Mouse (Mus musculus): ENCODE measurements at regions not wholly inside any gene's neighbourhood (a gene's known extent, or its start where the extent isn't known, plus 50 kb on each side); places are given as distances from the start of the nearest gene placed in this dataset.

DNA sequence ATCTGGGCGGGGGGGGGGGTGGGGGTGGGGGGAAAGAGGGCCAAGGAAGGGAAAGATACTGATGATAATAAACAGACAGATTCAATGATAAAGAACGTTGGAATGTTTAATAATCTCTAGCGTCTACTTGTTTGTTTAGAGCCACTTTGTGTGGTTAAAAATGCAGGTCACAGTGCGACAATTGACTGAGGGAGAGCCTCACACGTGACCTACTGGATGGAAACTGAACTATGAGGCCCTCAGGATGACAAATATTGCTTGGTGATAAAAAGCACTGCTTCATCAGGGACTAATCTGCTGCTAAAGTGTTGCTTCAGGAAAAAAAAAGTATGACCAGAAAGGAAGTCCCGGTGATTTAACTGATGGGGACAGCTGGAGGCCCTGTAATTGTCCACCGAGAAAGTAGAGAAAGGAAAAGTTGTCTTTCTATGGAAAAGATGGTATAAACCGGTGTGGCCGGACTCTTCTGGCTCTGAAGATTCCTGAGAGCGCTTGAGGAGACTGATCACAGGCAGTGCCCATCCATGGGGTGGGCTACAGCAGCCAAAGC is 269.3 kb downstream of the Foxo1 start:
- DNase-seq: no peak

DNA sequence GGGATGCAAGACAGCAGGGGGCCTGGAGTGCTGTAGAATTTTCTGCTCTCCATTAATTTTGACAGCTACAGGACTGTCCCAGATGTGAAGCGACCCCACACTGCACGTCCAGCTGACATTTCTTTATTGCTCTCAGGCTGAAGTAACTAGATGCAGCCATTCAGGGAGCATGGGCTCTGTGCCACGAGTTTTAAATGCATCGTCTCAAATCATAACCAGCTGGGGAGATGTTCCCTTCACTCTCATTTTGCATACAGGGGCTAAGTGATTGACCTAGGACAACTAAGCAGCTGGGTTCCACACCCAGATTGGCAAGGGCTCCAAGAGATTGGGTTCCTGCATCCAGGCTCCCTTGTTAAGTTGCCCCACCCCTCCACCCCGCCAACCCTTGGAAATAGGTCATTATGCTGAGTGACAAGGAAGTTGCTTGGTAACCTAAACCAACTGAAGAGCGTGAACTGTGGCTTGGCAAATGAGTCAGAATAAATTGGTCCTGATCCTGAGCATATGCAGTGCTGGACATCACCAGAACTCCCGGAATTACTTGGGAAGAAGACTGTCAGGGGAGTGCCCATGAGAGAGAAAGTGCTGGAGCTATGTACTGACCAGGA is 267.4 kb downstream of the Foxo1 start:
- DNase-seq: no peak

DNA sequence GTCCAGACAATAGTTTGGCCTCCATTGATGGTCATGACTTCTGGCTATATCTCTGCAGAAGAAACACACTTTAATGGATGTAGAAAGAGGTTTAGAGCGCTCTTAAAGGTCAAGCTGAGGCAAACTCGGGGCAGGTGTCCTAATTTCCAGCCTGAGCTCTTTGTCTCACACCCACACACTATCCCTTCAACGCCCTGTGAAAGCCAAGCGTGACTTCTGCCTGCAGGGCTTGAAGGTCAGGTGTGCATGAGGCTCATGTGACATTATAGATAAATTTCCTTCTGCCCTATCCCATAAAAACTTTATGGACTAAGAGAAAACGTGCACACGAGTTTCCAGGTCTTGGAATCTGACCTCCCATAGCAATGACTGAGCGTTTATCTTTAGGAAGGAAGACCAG is 266.0 kb downstream of the Foxo1 start:
- no peak for DNase-seq

DNA sequence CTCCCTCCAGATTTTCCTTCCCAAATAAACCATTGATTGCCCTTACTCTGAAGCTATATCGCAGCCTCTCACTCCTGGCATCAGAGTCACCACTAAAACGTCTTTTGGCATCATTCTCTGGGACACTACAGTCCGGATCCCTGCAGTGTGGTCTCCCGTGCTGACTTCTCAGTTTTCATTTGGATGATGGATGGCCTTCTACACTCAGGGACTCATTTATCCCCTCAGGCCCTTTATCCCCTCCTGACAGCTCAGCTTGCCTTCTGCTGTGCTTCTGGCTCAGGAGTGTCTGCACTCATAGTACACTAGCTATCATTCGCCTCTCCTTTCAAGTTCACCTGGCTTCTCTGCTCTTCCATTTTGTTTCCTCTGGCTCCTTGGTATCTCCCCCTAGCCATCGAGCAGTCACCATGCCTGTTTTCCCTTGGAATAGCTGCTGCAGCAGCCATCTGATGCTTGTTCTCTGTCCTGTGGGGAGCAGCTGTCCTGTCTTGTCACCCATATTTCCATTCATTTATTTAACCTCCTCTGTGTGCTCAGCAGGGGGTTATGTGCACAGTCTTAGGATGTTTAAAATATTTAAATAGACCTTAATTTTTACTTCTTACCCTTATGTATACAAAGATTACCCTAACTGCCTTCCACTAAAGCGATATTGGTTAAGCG is 263.7 kb downstream of the Foxo1 start:
- no peak for DNase-seq

DNA sequence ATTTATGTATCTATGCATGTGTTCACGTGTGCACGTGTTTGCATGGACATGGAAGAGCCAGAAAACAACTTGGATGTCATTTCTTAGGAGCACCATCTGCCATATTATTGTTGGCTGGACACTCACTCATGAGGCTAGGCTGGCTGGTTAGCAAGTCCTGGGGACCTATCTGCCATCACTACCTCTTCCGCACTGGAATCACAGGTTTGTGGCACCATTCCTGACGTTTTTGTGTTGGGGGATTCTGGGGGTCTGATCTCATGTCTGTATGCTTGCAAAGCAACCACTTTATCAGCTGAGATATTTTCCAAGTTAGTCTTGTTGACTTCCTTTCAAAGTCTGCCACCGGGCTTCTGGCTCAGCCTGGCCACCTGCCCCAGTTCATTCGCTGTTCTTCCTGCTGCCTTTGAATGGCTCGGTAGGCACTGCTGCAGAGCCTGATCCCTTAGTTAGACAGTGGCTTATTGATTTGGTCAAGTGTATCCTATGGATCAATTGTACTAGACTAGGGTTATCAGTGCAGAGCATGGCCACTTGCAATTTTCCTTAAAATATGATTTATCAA is 262.4 kb downstream of the Foxo1 start:
- no peak for DNase-seq

DNA sequence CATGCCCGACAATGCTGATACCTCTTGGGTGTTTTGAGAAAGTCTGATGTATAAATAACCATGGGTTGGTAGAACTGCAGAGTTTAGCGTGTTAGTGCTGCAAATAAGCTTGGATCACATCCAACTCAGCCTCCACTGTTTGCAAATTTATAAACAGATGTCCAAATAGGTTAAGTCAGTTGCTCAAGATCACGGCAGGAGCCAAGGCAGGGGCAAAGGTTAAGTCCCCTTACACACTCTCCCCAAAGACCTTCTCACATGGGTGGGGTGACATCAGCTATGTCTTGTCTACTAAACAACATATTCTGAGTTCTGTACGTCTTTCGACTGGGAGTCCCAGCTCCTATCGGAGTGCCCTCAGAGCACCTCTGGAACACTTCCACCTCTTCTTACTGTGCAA is 261.0 kb downstream of the Foxo1 start:
- DNase-seq: no peak

DNA sequence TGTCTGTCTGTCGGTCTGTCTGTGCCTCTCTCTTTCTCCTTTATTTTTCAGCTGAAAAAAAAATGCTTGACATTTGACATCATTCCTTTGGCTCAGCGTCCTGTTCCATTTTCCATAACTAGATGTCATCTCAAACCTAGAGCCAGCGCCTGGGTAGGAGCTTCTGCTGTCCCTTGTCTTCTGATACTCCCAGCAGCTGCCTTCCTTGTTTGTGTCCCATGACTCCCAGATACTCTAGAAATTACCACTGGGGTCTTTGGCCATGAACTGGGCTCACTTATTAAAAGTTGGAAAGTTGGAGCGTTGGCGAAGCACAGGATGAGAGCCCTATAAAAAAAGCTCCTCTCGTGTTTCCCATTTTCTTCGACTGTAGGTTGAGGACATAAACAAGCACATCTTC is 260.4 kb downstream of the Foxo1 start:
- DNase-seq: no peak

DNA sequence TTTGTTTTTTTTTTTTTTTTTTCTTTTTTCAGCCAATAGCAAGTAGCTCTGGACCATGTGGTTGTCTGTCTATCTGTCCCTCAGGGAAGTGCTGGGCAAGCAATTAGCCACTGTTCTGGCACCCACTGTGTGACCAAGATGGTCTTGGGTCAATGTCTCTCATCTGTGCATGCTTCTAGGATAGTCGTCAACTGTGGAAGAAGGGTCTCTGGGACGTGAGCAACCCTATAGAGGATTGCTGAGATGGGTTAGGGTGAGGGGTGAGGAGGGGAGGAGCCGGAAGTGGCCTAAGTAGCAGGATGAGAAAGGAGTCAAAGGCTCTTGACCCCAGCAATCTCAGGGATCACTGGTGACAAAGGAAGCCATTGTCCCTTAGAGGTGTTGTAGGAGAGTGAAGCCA is 259.6 kb downstream of the Foxo1 start:
- no peak for DNase-seq

DNA sequence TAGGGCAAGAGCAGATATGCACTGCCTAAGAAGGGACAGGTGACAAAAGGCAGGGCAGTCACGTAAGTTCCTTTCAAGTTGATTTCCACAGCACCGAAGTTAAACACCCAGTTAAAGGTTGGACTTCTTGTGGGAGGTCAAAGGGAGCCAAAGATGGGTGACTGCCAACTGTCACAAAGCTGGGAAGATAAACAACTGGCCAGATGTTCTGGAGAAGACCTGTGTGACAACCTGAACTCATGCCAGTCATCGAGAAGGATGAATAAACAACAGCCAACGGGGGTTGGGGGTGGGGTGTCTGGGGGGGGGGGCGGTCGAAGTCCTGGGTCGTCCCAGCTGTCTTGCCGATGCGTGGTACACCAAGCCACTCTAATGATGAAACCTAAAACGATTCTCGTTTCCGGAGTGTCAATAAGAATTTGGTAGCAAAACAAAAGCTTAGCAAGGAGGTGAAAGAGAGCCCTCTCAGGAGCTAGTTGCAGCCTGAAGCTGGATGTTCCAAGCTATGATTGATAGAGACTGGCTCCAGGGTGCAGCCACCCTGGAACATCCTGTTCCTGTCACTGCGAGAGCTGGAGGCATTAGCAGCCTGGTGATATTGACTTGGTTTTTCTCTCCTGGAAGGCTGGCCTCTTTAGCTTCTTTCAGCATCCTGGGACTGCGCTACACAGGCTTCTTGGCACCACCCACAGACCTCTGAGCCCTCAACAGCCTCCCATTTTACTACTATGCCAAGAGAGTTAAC is 259.0 kb downstream of the Foxo1 start:
- no peak for DNase-seq

DNA sequence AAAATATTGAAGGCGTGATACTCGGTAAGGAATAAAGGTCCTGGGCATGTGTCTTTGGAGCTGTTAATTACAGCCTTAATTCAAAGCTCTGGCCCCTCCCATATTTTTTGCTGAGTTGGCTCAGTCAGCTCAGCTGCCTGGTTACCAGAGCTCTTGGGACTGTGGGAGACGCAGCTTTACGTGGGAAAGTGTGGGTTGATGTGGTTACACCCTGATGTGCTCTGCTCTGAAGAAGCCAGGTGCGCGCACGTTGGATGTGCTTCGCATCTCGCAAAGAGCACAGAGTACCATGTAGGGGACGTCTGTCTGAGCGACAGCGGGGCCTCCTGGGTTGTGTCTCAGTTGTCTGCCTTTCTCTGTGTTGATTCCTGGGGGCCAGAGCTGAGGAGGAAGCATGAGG is 254.8 kb downstream of the Foxo1 start:
- no peak for DNase-seq

DNA sequence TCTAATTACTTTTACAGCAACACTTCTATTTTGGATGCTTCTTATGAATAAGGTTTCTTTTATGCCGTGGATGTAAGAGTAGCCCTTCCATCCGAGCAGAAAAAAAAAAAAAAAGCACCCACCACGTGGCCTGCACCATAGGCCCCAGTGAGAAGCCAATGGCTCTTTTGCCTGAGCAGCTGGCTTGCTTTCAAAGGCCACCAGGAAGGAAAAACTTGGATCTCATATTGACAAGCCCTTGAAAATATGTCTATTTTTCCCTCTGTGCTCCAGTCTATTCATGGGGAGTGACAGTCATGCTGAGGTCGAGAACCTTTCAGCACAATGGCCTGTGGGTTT is 252.4 kb downstream of the Foxo1 start:
- no peak for DNase-seq

DNA sequence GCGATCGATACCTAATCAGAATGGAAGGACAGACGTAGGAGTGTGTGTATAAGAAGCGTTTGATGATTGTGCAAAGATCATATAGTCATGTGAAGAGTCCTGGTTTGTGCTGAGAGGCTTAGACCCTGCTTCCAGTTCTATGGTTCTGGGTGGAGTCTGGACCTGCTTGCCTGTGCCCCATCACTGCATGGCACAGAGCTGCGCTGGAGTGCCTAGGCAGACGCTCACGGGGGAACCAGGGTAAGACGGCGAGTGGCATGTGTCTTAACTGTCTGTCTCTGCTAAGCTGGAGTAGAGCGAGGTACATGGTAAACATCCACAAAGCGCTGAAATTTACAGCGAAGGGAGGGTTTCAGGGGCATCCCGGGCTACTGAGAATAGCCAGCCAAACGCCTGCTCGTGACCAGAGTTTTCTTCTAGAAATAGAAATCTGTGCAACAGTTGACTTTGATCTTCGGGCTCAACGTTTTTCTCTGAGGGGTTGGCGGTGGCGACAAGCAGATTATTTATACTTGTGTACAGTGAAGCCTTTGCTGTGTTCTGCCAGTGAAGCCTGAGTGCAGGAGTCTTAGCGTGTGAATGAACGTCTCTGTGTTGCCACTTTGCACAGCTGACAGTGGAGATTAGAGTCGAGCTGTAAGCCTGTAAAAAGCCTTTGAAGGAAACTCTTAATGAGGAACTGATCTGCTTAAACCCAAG is 251.9 kb downstream of the Foxo1 start:
- no peak for DNase-seq

DNA sequence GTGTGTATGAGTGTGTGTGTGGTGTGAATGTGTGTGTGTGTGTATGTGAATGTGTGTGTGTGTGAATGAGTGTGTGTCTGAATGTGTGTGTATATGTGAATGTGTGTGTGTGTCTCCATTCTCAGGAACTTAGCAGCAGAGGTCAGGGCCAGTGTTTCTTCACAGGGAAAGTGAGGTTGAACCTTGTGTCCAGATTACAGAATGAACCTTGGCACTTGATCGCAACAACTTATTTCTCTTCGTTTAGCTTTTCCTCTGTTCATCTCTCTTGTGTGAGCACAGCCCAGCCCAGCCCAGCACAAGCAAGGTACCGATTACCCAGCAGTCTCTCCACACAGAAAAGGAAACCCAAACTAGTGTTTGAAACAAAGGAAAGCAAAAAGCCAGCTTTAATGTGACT is 249.7 kb downstream of the Foxo1 start:
- no peak for DNase-seq

DNA sequence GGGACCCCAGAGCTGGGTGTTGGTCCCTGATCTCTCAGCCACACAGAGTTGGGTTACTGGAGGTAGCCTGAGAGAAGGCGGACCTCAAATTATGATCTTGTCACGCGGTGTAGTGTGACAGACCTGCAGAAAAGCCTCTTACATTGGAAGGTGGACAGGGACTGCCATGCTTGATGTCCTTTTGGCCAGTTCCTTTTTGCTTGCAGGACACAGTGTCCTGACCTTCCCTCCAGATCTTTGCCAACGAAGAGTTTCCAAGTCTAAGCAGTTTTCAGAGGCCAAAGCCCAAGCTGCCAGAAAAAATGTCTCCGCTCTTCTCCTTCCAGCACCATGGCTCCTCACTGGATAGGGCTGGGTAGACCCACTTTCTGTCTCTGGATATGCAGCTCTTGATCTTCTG is 248.6 kb downstream of the Foxo1 start:
- DNase-seq: no peak

DNA sequence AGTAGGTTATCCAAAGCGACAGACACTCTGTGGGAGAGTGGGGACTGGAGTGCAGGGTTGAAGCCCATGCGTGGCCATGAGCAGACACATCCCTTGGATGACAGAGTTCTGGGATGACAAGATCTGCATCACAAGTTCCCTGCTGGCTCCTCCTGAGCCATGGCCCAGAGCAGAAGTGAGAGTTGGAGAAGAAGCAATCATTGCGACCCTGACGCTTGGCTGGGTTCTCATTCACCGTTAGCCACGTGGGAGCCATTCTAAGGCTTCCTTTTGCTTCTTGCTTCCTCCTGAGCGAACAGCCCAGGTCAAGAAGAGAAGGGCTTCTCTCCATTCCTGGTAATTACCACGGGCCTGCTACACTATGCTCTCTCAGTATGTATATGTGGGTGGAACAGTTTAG is 244.6 kb downstream of the Foxo1 start:
- no peak for DNase-seq

DNA sequence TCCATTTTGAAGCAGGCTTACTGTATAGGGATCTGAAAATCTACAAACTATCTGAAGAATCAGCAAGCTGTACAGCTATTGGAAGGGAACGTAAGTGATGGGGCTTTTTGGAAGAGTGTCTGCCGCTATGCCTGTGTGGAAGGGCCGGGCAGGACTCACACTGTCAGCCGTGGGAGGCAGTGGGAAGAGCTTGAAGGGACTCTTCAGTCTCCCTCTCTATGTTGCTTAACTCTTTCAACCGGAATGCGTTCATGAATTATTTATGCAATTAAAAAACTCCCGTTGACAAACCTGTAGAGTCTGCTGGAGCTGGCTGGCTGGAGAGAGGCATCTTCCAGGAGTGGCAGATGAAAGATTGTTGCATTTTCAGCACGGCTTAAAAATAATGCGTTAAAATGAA is 243.4 kb downstream of the Foxo1 start:
- DNase-seq: peak; percentile 28

DNA sequence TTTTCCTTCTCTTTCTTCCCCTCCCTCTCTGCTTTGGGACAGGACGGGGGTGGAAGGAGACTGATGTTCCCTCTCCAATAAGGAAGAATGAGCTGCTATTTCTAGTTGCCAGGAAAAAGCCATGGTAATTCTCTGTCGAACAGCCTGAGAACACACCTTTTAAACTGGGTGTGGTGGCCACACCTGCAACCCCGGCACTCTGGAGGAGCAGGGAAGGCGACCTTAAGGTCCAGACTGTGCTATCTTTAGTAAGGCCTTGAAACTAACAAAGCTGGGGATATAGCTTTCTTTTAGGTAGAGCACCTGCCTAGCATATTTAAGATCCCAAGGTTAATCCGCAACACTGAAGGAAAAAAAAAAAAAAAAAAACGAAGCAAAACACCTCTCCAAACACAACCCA is 242.7 kb downstream of the Foxo1 start:
- no peak for DNase-seq

DNA sequence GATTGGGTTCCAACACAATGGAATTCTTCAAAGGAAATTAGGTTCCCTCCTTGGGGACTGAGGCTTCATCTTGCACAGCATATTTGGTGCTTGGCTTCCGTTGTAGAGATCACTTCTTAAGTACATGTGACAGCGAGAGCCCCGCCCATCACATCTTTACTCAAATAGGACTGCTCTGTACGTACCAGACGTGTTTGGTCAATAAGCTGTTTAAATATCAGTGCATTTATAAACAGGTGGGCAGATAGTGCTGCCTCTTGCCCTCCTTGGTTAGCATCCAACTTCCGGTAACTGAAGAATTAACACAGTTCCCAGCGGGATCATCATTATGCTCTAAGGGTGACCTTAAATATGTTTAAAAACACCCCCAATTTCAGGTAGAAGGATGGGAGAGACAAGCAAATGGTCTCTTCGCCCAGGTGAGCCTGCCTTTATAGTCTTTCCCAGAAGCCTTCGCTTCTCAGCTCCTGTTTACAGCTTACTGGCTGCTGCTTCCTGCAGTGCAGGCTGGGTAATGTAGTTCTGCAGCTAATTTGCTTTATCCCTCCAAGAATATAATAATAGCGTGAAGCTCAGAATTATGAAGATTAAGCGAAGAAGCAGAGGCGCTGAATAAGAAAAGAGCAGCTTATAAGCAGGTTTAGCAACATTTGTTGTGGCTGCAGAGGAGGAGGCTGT is 242.1 kb downstream of the Foxo1 start:
- DNase-seq: peak; percentile 79

DNA sequence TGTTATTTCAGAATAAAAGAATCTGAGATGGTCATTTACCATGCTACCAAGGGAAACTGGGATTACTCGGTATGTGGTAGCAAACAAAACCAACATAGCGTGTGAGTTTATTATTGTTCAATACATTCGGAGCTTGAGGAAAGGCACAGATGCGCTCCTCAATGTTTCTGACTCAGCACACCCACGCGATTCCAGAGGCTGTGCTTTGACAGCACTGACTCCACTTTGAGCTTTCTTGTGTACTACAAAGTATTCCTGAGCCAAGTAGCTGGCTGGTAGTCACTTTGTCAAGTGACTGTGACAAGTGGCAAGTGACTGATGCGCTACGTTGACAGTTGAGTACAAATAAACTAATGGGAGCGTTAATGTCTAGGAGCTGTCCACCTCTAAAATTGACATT is 235.8 kb downstream of the Foxo1 start:
- peak; percentile 84 for DNase-seq

DNA sequence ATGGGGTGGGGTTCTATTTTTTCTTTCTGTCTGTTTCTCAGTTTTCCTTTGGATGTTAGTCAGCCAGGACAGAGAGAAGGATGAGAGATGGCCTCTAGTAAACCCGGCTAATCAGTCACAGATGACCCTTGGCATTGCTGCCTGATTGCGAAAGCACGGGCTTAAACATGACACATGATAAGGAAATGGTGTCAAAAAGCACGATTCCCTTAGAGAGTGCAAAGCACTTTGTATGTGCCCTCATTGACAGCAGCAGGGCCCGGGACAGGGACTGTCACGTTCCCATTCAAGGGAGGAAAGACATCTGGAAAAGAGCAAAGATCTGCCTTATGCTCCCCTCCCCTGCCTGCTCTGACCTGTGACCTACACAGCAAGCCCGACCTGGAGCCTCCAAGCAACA is 234.1 kb downstream of the Foxo1 start:
- DNase-seq: no peak

DNA sequence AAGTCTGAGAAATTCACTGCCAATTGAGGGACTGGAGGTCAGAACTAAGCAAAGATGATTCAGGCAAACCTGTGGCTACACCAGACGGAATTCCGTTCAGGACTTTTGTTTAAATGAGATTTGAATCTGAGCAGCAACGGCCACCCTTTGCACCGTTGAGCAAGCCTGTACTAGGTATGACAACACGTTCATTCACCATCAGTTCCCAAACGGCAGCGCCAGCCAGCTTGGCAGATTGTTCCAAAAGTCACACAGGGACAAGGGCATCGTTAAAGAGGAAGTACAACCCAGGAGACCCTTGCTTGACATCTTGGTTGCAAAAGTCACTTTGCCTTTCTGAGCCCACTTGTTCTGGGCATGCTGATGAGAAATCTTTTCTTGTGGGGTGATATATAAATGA is 233.5 kb downstream of the Foxo1 start:
- no peak for DNase-seq

DNA sequence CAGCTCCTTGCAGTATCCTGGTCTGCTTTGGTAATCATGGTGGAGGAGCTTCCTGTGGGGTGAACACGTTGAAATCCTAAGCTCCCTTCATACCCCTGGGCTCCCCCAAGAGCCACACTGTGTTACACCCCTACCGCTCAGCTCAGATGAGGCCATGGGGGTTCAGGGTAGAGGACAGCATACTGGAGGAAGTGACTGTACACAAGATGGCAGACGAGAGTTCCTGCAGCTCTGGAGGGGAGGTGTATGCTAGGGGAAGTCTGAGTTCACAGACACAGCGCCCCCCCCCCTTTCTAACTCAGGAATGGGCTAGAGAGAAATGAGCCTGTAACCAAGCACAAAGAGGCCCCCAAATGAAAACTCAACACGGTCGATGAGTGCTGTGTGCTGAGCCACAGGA is 231.9 kb downstream of the Foxo1 start:
- DNase-seq: no peak

DNA sequence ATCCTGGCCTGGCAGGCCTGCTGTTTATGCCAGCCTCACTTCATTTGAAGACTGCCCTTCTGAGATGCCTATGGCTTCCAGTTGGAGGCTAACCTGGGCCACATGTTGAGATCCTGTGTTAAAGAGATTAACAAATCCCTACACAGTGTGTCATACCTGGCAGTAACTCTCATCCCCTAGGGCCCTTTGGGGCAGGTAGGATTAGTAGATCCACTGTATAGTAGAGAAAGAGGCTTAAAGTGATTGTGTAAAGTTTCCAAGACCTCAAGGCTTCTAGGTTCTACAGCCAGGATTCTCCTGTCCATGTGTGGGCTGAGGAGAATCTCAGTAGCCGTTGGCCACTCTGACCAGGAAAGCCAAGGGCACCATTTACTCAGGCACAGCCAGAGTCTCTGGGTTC is 231.4 kb downstream of the Foxo1 start:
- DNase-seq: no peak
